Mouse (Mus musculus) heart, postnatal 0 days (tissue): ENCODE measurements at regions not wholly inside any gene's neighbourhood (a gene's known extent, or its start where the extent isn't known, plus 50 kb on each side); places are given as distances from the start of the nearest gene placed in this dataset.

Experiments used
- CTCF ChIP-seq: IDR thresholded peaks from 2 replicates; pipeline ENCODE4 v1.5.1; 2016; ENCODE audit warnings: antibody characterized with exemption, control low read depth, low read depth
- EP300 ChIP-seq: IDR thresholded peaks from 2 replicates; pipeline ENCODE4 v1.6.1; 2016; ENCODE audit warnings: antibody characterized with exemption, low read depth

DNA sequence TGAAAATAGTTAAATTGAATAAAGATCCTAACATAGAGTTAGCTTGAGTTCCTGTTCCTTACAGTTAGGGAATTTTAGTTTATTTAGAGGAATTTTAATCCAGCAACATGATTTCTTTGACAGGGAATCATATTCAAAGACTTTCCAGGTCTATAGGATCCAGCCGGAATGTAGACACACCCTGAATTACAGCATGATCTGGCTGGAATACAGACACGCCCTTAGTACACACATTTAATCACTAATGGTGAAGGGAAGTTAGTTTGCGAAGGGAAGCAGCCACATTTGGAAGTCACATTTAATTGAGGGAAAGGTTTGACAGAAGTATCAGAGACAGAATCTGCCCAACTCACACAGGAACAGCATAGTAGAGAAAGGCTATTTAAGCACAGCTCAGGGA lies 361.8 kb upstream of the 1700009N14Rik start:
- TF ChIP-seq CTCF = no peak
- no peak for TF ChIP-seq EP300
